Mouse (Mus musculus) layer of hippocampus, postnatal 36 days (tissue): Measurements from ENCODE around the gene Cacna1a. TPM values are rescaled to one million over a fixed set of nuclear protein-coding genes. Genes with fewer than 3 reads are reported as not detected.
"Not testable (repeated sequence)": the region's sequence is repeated elsewhere in the genome, so short reads cannot be mapped to it uniquely, and the experiment has no call there.

Experiments used
- DNase-seq, 2 experiments: peaks; one replicate each; pipeline ENCODE4 v3.0.0; 2022
- total RNA-seq, 2 experiments: library from RNA; stranded (reverse); gene quantifications; 2 replicates each; pipeline ENCODE4 v1.2.3; 2021

Cacna1a gene
- total RNA-seq, 2 experiments from 2014 or later, result 191 to 224 TPM

GRCm38 (mm10) chr8:84474456-84474855, 86.2 kb downstream of the Cacna1a start:
- no peak for DNase-seq

DNA sequence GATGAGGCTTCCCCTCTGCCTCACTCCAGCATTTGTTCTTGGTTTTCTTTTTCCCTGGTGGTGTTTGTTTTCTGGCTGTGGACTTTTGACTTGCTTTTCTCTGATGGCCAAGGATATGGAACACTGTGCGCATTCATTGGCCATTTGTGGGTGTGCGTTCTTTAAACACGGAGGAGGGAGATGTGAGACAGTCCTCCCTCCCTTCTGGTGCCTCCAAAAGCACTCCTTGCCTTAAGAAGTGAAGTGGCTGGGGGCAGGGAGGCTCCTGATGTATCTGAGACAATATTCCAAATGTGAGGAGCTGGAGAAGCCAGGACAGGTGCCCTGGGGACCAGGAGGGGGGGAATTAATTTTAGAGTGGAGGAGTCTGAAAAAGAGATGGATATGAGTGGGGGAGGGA, 89.1 kb downstream of the Cacna1a start:
- no peak for DNase-seq

DNA sequence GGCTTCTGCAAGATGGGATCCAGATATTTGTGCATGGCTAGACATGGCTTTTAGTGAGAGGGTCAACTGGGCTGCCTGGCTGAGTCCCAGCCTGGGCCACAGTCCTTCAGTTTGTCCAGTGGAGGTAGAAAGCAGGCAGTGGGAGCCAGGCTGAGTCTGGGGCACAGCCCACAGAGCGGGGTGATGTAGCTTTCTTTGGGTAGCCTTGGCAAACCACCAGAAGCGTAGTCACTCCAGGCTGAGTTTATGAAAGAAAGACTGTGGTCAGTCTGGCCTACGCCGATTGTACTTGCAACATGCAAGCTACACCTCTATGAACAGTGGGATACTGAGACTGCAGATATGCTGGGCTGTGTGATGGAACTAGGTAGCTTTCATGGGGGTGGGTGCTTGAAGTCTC, 94.8 kb downstream of the Cacna1a start:
- no peak for DNase-seq

DNA sequence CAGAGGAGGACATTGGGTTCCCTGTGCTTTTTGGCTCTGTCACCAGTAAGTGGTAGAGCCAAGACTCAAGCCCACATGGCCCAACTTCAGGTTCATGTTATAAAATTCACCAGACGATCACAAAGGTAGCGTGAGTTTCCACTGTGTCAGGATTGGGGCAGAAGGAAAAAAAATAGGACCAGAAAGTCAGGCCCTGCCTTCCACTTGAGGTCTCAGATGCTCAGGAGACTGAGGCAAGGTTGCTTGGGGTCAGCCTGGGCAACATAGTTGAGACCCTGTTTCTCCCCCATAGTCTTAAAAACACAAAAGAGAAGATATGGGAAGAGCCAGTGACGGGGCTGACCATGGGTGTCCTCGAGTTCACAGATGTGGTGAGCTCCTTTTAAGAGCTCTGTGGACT, 97.1 kb downstream of the Cacna1a start:
- DNase-seq, result no peak

DNA sequence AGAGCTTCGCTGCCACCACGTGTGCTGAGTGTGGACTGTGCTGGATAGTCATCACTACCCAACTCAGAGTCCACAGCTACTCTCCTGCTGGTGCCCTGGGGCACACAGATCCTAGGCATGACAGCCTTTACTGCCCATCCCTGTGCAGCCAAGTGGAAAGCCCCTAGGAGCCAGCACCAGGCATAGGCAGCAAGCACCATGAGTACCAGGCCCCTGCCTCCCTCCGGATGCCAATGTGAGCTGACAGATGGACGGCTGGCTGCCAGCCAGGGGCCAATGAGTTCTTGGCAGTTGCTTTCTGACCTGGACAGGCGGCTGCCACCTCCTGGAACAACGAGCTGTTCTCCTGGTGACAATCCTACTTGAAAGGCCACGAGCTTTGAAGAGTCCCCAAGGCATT, 97.6 kb downstream of the Cacna1a start:
- peak; percentile 33 to 36 for DNase-seq

DNA sequence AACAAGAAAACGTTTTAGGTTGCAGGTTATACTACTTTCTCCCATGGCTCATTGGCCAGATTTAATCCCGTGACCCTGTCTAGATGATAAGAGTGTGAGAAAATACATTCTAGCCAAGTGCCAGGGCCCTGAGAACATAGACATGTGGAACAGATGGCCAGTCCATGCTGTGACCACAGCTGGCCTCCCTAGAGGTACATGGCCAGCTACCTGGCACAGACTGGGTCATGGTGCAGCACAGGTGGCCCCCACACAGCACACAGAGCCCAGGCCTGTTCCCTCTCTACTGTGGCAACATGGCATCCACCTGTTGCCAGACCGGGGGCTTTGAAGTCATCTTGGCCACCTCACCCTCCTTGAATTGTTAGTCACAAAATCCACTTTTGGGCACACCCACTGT, 101.0 kb downstream of the Cacna1a start:
- no peak for DNase-seq

- DNase-seq, result peak; percentile 84
Observed at GRCm38 (mm10) chr8:84494541-84495084, 106.4 kb downstream of the Cacna1a start.

- no peak for DNase-seq
Observed at GRCm38 (mm10) chr8:84501181-84501580, 112.9 kb downstream of the Cacna1a start.

- peak in 1 of 2 experiments; percentile 21 for DNase-seq
Observed at GRCm38 (mm10) chr8:84501671-84502308, 113.5 kb downstream of the Cacna1a start.

GRCm38 (mm10) chr8:84502638-84503037, 114.4 kb downstream of the Cacna1a start:
- DNase-seq, result no peak

DNA sequence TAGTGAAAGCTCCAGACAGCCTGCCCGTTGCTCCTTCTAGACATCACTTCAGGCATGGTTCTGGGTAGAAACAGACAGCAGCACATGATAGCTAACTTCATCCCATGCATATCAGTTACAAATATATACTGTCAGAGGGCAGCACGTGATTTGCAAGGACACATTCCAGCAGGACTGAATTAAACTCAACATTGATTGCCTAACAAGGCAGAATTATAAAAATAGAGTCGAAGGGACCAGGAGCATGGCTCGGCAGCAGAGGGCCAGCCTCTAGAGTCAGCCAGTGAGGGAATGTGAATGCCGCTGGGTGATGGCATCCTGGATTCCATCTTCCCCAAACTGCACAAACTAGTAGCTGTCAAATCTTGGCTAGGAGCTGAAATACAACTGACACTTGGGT, 119.0 kb downstream of the Cacna1a start:
- DNase-seq, result no peak

DNA sequence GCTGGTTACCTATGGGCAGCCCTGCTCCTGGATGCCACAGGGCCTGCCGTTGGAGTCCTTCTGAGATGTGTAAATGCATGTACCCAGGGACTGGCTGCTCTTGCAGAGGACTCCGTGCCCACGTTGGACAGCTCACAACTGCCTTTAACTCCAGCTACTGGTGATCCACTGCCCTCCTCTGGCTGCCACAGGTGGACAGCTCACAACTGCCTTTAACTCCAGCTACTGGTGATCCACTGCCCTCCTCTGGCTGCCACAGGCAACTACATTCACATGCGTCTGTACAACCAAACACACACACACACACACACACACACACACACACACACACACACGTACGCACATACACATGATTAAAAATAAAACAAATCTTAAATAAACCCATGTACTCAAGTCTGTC, 121.5 kb downstream of the Cacna1a start:
- DNase-seq, result not testable (repeated sequence)

DNA sequence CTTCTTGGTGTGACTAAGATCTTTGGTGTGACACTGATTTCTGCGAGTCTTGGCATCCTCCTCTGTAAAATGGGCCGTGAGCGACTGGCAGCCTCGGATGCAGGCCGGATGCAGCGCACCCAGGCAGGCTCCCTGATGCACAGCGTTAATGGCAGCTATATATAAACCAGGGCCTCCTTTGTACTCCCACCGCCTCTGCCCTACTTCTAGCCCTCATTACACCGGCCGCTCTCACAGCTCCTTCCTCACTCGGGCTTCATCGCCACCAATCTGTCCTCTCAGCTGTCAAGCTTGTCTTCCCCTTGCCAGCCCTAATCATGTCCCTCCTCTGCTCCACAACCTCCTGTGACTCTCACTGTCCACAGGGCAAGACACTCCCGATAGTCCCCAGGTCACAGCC, 123.4 kb downstream of the Cacna1a start:
- DNase-seq, result no peak

DNA sequence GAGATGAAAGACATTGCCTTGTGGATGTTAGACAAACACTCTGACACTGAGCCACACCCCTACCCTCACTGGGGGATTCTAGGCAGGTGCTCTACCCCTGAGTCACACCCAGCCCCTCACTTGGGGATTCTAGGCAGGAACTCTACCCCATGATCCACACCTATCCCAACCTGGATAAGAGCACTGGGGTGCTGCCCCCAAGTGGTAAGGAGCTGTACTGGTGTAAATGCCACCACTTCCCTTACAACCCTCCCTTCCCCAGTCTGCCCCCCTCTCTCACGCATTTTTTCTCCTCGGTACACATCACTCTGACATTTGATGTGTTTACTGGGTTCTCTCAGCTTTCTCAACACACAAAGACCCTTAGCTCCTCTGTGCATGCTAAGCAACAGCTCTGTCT, 125.5 kb downstream of the Cacna1a start:
- no peak for DNase-seq

GRCm38 (mm10) chr8:84518180-84518579, 129.9 kb downstream of the Cacna1a start:
- no peak for DNase-seq

DNA sequence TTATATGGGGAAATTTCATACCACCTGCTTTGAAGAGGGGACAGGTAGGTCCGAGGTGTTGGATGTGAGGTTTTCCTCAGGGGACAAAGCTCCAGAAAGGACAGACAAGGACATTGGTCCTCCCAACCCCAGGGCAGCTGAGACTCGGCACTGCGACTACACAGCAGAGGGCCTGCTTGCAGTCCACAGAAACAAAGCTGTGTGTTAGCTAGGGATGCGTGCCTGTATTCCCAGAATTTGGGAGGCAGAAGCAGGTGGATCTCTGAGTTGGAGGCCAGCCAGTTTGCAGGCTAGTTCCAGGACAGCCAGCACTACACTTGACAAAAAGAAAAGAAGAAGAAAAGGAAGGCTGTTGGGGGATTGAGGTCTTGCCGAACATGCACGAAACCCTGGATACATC, 130.5 kb downstream of the Cacna1a start:
- DNase-seq, result no peak

- peak in 1 of 2 experiments; percentile 32 for DNase-seq
Observed at GRCm38 (mm10) chr8:84519767-84520626, 131.8 kb downstream of the Cacna1a start.

DNA sequence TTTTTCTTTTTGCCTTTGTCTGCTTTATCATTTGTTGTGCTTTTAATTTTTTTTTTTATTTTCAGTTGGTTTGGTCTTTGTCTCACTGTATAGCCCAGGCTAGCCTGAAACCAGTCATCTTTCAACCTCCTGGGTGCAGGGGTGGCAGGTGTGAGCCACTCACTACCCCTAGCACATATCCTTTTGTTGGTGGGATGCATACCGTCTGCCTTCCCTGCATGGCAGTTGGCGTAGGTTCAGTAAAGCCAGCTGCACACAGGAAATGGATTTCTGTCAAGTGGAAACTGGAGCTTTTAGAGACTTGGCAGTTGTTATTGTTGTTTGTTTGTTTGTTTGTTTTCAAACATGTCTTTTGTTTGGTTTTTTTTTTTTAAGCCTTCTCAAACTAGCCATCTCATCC, 132.8 kb downstream of the Cacna1a start:
- DNase-seq, result no peak

GRCm38 (mm10) chr8:84528036-84528435, 139.8 kb downstream of the Cacna1a start:
- DNase-seq, result no peak

DNA sequence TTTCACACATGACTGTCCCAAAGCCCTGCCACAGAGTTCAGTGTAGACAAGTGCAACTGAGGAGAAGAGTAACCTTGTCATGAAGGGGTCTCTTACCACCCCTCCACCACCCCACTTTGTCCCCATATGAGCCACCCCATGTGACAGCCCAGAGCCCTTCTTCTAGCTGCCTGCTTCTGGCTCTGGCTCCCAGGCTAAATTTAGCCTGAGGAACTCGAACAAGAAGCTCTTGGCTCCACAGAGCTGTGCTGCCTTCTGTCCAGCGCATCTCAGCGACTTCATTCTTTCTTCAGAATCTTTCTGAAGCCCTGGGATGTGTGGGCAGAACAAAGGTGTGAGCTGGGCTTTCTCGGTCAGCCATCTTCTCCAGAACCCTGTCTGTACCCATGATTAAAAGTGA, 141.3 kb downstream of the Cacna1a start:
- DNase-seq, result no peak

GRCm38 (mm10) chr8:84532725-84533124, 144.5 kb downstream of the Cacna1a start:
- DNase-seq, result no peak

DNA sequence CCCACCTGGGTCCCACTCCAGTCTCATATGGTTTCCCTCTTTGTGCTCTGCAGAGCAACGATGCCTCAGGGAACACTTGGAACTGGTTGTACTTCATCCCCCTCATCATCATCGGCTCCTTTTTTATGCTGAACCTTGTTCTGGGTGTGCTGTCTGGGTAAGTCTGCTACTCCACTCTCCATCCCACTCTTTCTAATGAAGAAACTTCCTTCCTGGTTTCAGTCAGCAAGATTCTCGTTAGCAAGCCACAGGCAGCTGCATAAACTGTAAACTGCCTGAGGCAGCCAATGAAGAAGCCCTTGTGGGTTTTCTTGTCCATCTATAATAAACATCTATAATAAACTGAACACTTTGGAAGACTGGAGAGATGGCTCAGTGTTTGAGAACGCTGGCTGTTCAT, 145.1 kb downstream of the Cacna1a start:
- DNase-seq, result no peak

DNA sequence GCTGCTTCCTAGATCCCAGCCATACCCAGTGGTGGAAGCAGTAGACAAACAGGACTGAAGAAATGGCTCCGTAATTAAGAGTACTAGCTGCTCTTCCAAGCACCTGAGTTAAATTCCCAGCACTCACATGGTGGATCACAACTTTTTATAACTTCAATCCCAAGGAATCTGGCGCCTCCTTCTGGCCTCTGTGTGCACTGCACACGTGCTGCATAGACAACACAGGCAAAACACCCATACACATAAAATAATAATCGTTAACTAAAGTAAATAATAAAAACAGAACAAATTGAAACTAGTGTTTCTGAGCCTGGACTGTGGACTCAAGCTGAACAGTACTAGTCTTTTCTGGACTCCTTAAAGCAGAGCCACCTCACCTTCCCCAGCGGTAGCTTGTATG, 148.7 kb downstream of the Cacna1a start:
- no peak for DNase-seq

- DNase-seq, result no peak
Observed at GRCm38 (mm10) chr8:84539376-84539775, 151.1 kb downstream of the Cacna1a start.
